Mouse (Mus musculus) CH12.LX (cell line): ENCODE results near the gene 4933428G20Rik. TPM values are rescaled to one million over a fixed set of nuclear protein-coding genes. Genes with fewer than 3 reads are reported as not detected.
A peak's percentile ranks its signal among the peaks of the same experiment; 100 is the strongest.

ENCODE experiments used
- DNase-seq: peaks from one replicate; pipeline ENCODE4 v3.0.0-alpha.2; 2013; ENCODE audit errors: extremely low read depth
- H3K27ac ChIP-seq: 2 replicates; pipeline ENCODE4 v1.5.1; 2012; ENCODE audit warnings: low read depth, mild to moderate bottlenecking, control low read depth, moderate library complexity; ENCODE audit not compliant: insufficient read depth
- H3K27me3 ChIP-seq: replicated peaks from 2 replicates; pipeline ENCODE3; 2012; ENCODE audit warnings: inconsistent platforms
- H3K36me3 ChIP-seq, 2 experiments: replicated peaks in 1 of 2; 2 replicates each; pipeline versions ENCODE3 to v1.6.1; 2012; ENCODE audit warnings: inconsistent platforms in 1 of 2, low read length in 1 of 2, mild to moderate bottlenecking in 1 of 2, mixed read lengths in 1 of 2, moderate library complexity in 1 of 2; ENCODE audit not compliant: control insufficient read depth in 1 of 2, insufficient read depth in 1 of 2
- H3K4me1 ChIP-seq, 2 experiments: 2 replicates each; pipeline ENCODE4 v1.6.1; 2012; ENCODE audit warnings: inconsistent platforms in 1 of 2, moderate library complexity in 1 of 2; ENCODE audit not compliant: insufficient read depth in 2 of 2, control insufficient read depth in 1 of 2
- H3K4me2 ChIP-seq: 2 replicates; pipeline ENCODE4 v1.6.1; 2012; ENCODE audit warnings: low read depth, mild to moderate bottlenecking, control low read depth; ENCODE audit not compliant: poor library complexity, insufficient read depth, severe bottlenecking
- H3K4me3 ChIP-seq, 3 experiments: fragments of 150-350 bp in 1 of 3; sonication (generic) in 1 of 3; replicated peaks in 1 of 3; 2 replicates each; pipeline versions ENCODE3 to v1.5.1; 2011 to 2012; ENCODE audit warnings: low read depth in 2 of 3, low read length in 2 of 3, mild to moderate bottlenecking in 2 of 3, moderate library complexity in 2 of 3, control low read depth in 1 of 3, improper control_type of control experiment in 1 of 3, inconsistent platforms in 1 of 3, mixed read lengths in 1 of 3; ENCODE audit not compliant: poor library complexity in 1 of 3
- H3K79me2 ChIP-seq: replicated peaks from 2 replicates; pipeline ENCODE4 v1.6.1; 2012; ENCODE audit warnings: mild to moderate bottlenecking, moderate library complexity; ENCODE audit not compliant: control insufficient read depth, poor library complexity, insufficient read depth, severe bottlenecking; ENCODE audit errors: extremely low read depth
- H3K9ac ChIP-seq: 2 replicates; pipeline ENCODE4 v1.6.1; 2012; ENCODE audit warnings: low read depth, mild to moderate bottlenecking, control low read depth, moderate library complexity; ENCODE audit not compliant: insufficient read depth
- H3K9me3 ChIP-seq: replicated peaks from 2 replicates; pipeline ENCODE3; 2012; ENCODE audit warnings: low read length, inconsistent platforms, mixed read lengths
- CHD2 ChIP-seq: IDR thresholded peaks from 2 replicates; pipeline ENCODE4 v1.6.1; 2011; ENCODE audit warnings: low read length, improper control_type of control experiment
- CTCF ChIP-seq, 2 experiments: IDR thresholded peaks in 1 of 2; conservative IDR thresholded peaks in 1 of 2; 2 replicates each; pipeline ENCODE4 v1.5.1; 2011 to 2012; ENCODE audit warnings: low read depth in 2 of 2, low read length in 2 of 2, improper control_type of control experiment in 1 of 2, inconsistent platforms in 1 of 2, mild to moderate bottlenecking in 1 of 2, moderate library complexity in 1 of 2
- E2F4 ChIP-seq: IDR thresholded peaks from 2 replicates; pipeline ENCODE4 v1.6.1; 2011; ENCODE audit warnings: low read depth, low read length, improper control_type of control experiment; ENCODE audit not compliant: insufficient replicate concordance
- ELF1 ChIP-seq: IDR thresholded peaks from 2 replicates; pipeline ENCODE4 v1.6.1; 2014; ENCODE audit warnings: low read depth, mild to moderate bottlenecking, inconsistent platforms, low read length, improper control_type of control experiment
- EP300 ChIP-seq: IDR thresholded peaks from 2 replicates; pipeline ENCODE4 v1.6.1; 2011; ENCODE audit warnings: low read length, improper control_type of control experiment
- GABPA ChIP-seq: IDR thresholded peaks from 2 replicates; pipeline ENCODE4 v1.6.1; 2012; ENCODE audit warnings: low read depth, low read length, improper control_type of control experiment, inconsistent platforms; ENCODE audit not compliant: insufficient replicate concordance
- HCFC1 ChIP-seq: IDR thresholded peaks from 2 replicates; pipeline ENCODE4 v1.6.1; 2012; ENCODE audit warnings: low read depth, mild to moderate bottlenecking, inconsistent platforms, low read length, improper control_type of control experiment
- IRF4 ChIP-seq: IDR thresholded peaks from 2 replicates; pipeline ENCODE4 v1.6.1; 2014; ENCODE audit warnings: low read depth, mild to moderate bottlenecking, inconsistent platforms, low read length, improper control_type of control experiment
- JUND ChIP-seq: conservative IDR thresholded peaks from 2 replicates; pipeline ENCODE4 v1.6.1; 2011; ENCODE audit warnings: low read depth, low read length, improper control_type of control experiment
- KAT2A ChIP-seq: IDR thresholded peaks from 2 replicates; pipeline ENCODE4 v1.6.1; 2012; ENCODE audit warnings: low read length, improper control_type of control experiment, inconsistent platforms; ENCODE audit not compliant: insufficient replicate concordance
- MAFK ChIP-seq: IDR thresholded peaks from 2 replicates; pipeline ENCODE4 v1.6.1; 2011; ENCODE audit warnings: low read length, improper control_type of control experiment; ENCODE audit not compliant: insufficient replicate concordance
- MAX ChIP-seq: IDR thresholded peaks from 2 replicates; pipeline ENCODE4 v1.6.1; 2011; ENCODE audit warnings: low read length, improper control_type of control experiment
- MXI1 ChIP-seq: IDR thresholded peaks from 2 replicates; pipeline ENCODE4 v1.6.1; 2011; ENCODE audit warnings: mild to moderate bottlenecking, low read depth, low read length, improper control_type of control experiment
- NELFE ChIP-seq: IDR thresholded peaks from 2 replicates; pipeline ENCODE4 v1.6.1; 2011; ENCODE audit warnings: low read depth, low read length, improper control_type of control experiment
- NRF1 ChIP-seq: IDR thresholded peaks from 2 replicates; pipeline ENCODE4 v1.6.1; 2014; ENCODE audit warnings: low read depth, mild to moderate bottlenecking, inconsistent platforms, low read length, improper control_type of control experiment, moderate library complexity
- PAX5 ChIP-seq: IDR thresholded peaks from 2 replicates; pipeline ENCODE4 v1.6.1; 2012; ENCODE audit warnings: low read length, inconsistent platforms, mixed read lengths
- POLR2A ChIP-seq: IDR thresholded peaks from 2 replicates; pipeline ENCODE4 v1.6.1; 2011; ENCODE audit warnings: low read depth, mild to moderate bottlenecking, improper control_type of control experiment, low read length
- POLR2AphosphoS2 ChIP-seq: IDR thresholded peaks from 2 replicates; pipeline ENCODE4 v1.6.1; 2011; ENCODE audit warnings: low read depth, low read length, improper control_type of control experiment
- RAD21 ChIP-seq: IDR thresholded peaks from 2 replicates; pipeline ENCODE4 v1.6.1; 2011; ENCODE audit warnings: low read depth, mild to moderate bottlenecking, low read length, improper control_type of control experiment, moderate library complexity
- RCOR1 ChIP-seq: conservative IDR thresholded peaks from 2 replicates; pipeline ENCODE4 v1.6.1; 2012; ENCODE audit warnings: low read depth, mild to moderate bottlenecking, inconsistent platforms, low read length, improper control_type of control experiment
- SIN3A ChIP-seq: IDR thresholded peaks from 2 replicates; pipeline ENCODE4 v1.6.1; 2012; ENCODE audit warnings: low read length, improper control_type of control experiment, inconsistent platforms
- SMC3 ChIP-seq: IDR thresholded peaks from 2 replicates; pipeline ENCODE4 v1.6.1; 2011; ENCODE audit warnings: low read depth, low read length, improper control_type of control experiment
- TBP ChIP-seq: conservative IDR thresholded peaks from 2 replicates; pipeline ENCODE4 v1.6.1; 2011; ENCODE audit warnings: low read depth, low read length, improper control_type of control experiment
- TCF12 ChIP-seq: IDR thresholded peaks from 2 replicates; pipeline ENCODE4 v1.6.1; 2014; ENCODE audit warnings: low read depth, mild to moderate bottlenecking, inconsistent platforms, low read length, improper control_type of control experiment
- UBTF ChIP-seq: IDR thresholded peaks from 2 replicates; pipeline ENCODE4 v1.6.1; 2012; ENCODE audit warnings: low read depth, mild to moderate bottlenecking, inconsistent platforms, low read length, improper control_type of control experiment, moderate library complexity
- USF1 ChIP-seq: IDR thresholded peaks from 2 replicates; pipeline ENCODE4 v1.6.1; 2014; ENCODE audit warnings: low read depth, mild to moderate bottlenecking, inconsistent platforms, low read length, improper control_type of control experiment
- USF2 ChIP-seq: conservative IDR thresholded peaks from 2 replicates; pipeline ENCODE4 v1.6.1; 2011; ENCODE audit warnings: low read depth, low read length, improper control_type of control experiment
- ZC3H11A ChIP-seq: IDR thresholded peaks from 2 replicates; pipeline ENCODE4 v1.6.1; 2012; ENCODE audit warnings: low read depth, mild to moderate bottlenecking, inconsistent platforms, low read length, improper control_type of control experiment
- ZKSCAN1 ChIP-seq: IDR thresholded peaks from 2 replicates; pipeline ENCODE4 v1.6.1; 2012; ENCODE audit warnings: low read depth, inconsistent platforms, low read length, improper control_type of control experiment, borderline replicate concordance
- ZMIZ1 ChIP-seq: IDR thresholded peaks from 2 replicates; pipeline ENCODE4 v1.6.1; 2012; ENCODE audit warnings: low read depth, mild to moderate bottlenecking, inconsistent platforms, low read length, improper control_type of control experiment
- ZNF384 ChIP-seq: IDR thresholded peaks from 2 replicates; pipeline ENCODE4 v1.6.1; 2012; ENCODE audit warnings: low read depth, low read length, improper control_type of control experiment, inconsistent platforms
- dilution Hi-C: fragments of 300-500 bp; cut with MboI; formaldehyde crosslinking; loops from 2 replicates; pipeline ENCODE4 v1.14.3; 2020; ENCODE audit warnings: low sequenced_read_pairs; ENCODE audit not compliant: extremely low pct_unique_long_range_greater_than_20kb, extremely low pct_ligation_motif_present
- in situ Hi-C: fragments of 300-500 bp; cut with MboI; formaldehyde crosslinking; loops from 3 replicates; pipeline ENCODE4 v1.14.3; 2019; ENCODE audit warnings: low sequenced_read_pairs, low pct_ligation_motif_present, low pct_unique_long_range_greater_than_20kb, mixed read lengths
- polyA plus RNA-seq: library from polyadenylated mRNA; unstranded; fragments of >175 nt; gene quantifications from 2 replicates; pipeline ENCODE4 v1.2.1, GENCODE M21; 2012; ENCODE audit warnings: low read depth; ENCODE audit not compliant: insufficient read length
- total RNA-seq, 2 experiments: library from RNA; depleted of rRNA; stranded (reverse); fragments of 300-350 nt in 1 of 2; fragments of >200 nt in 1 of 2; gene quantifications; 2 replicates each; pipeline ENCODE4 v1.2.3; 2012 to 2014

4933428G20Rik gene
- total and polyA plus RNA-seq, 3 experiments = 0.17 to 0.50 TPM; not detected in 1

GRCm38 (mm10) chr11:97469828-97470227 is 30.3 kb downstream of the 4933428G20Rik start:
- no peak overlapping the region for H3K4me2 ChIP-seq
- no peak overlapping the region for H3K9ac ChIP-seq
- dilution Hi-C loops = no loop called here
- peaks cover 4 to 9% of the 10 kb centered on the region in 2 experiments for H3K4me1 ChIP-seq
- TF ChIP-seq GABPA (no peak), POLR2AphosphoS2 (no peak), MAX (no peak), USF2 (no peak), HCFC1 (no peak), SIN3A (no peak), TCF12 (no peak), RAD21 (no peak), ZNF384 (no peak), SMC3 (no peak), ZKSCAN1 (no peak), ZMIZ1 (no peak), MXI1 (no peak)
- TF ChIP-seq, all 38 proteins: peak for 0
- Histone ChIP-seq H3K36me3 (peaks cover 8 to 49% of the 10 kb centered on the region in 2 experiments), H3K27me3 (no peaks in the 10 kb centered on the region), H3K27ac (no peak overlapping the region), H3K79me2 (no peaks in the 10 kb centered on the region), H3K9me3 (no peaks in the 10 kb centered on the region), H3K4me3 (no peak overlapping the region)
- in situ Hi-C loops = loop anchor here (5.0 kb wide), 2 partner anchors 33 to 63 kb away; no protein-coding TSS in a partner anchor
- DNase-seq = no peak

GRCm38 (mm10) chr11:97468639-97469287 is 31.4 kb downstream of the 4933428G20Rik start:
- Histone ChIP-seq H3K4me2 (no peak overlapping the region), H3K9me3 (no peaks in the 10 kb centered on the region), H3K27ac (no peak overlapping the region), H3K4me3 (no peak overlapping the region), H3K36me3 (peaks cover 10 to 59% of the 10 kb centered on the region in 2 experiments), H3K27me3 (no peaks in the 10 kb centered on the region), H3K79me2 (no peaks in the 10 kb centered on the region), H3K4me1 (peaks cover 4 to 9% of the 10 kb centered on the region in 2 experiments), H3K9ac (no peak overlapping the region)
- in situ Hi-C loops = loop anchor here (5.0 kb wide), 1 partner anchor 61 kb away; no protein-coding TSS in a partner anchor
- dilution Hi-C loops = no loop called here
- peak; percentile 95 for DNase-seq
- TF ChIP-seq ELF1 (peak; percentile 45), NELFE (peak; percentile 67; the same call in 1 of the 2 replicates), IRF4 (peak; percentile 69; the same call in 1 of the 2 replicates), JUND (0 out of 2 replicates have a peak, but pooled peaks have one; percentile 37), TBP (no peak), MAFK (no peak), KAT2A (no peak), EP300 (no peak), HCFC1 (no peak), PAX5 (no peak), CTCF (conservative IDR thresholded peaks at IDR 0.05 in 1 of 2, IDR thresholded peaks at IDR 0.05 in 1 of 2; ENCODE audit: low read depth in 2 of 2, low read length in 2 of 2) (peak; percentile 96 to 99), ZNF384 (no peak), USF2 (no peak), E2F4 (no peak), RAD21 (peak; percentile 100), NRF1 (0 out of 2 replicates have a peak, but pooled peaks have one; percentile 31), POLR2A (no peak), SMC3 (peak; percentile 100), ZC3H11A (peak; percentile 99), POLR2AphosphoS2 (no peak), RCOR1 (0 out of 2 replicates have a peak, but pooled peaks have one; percentile 41), UBTF (no peak), MXI1 (0 out of 2 replicates have a peak, but pooled peaks have one; percentile 49), ZKSCAN1 (no peak), CHD2 (no peak), USF1 (no peak)
